Mouse (Mus musculus) hindbrain, embryonic 13.5 days (tissue): ENCODE measurements around the gene Fam122c. TPM values are rescaled to one million over a fixed set of nuclear protein-coding genes. Genes with fewer than 3 reads are reported as not detected.

Experiments used
- ATAC-seq: fragments of 200-750 bp; cut with Nextera tagmentation; 2 replicates; pipeline ENCODE4 v1.8.0; 2017; ENCODE audit warnings: moderate TSS enrichment; ENCODE audit not compliant: low FRiP score
- H3K27ac ChIP-seq: fragments of 300-500 bp; sonication (generic); 2 replicates; pipeline ENCODE4 v1.5.1; 2015; ENCODE audit warnings: inconsistent platforms, mild to moderate bottlenecking, moderate library complexity
- H3K27me3 ChIP-seq: fragments of 300-500 bp; sonication (generic); 2 replicates; pipeline ENCODE4 v1.6.1; 2015; ENCODE audit warnings: mild to moderate bottlenecking, inconsistent platforms
- H3K36me3 ChIP-seq: fragments of 300-500 bp; sonication (generic); 2 replicates; pipeline ENCODE4 v1.6.1; 2015; ENCODE audit warnings: mild to moderate bottlenecking, inconsistent platforms
- H3K4me1 ChIP-seq: fragments of 300-500 bp; sonication (generic); replicated peaks from 2 replicates; pipeline ENCODE4 v1.6.1; 2015; ENCODE audit warnings: inconsistent platforms
- H3K4me2 ChIP-seq: fragments of 300-500 bp; sonication (generic); 2 replicates; pipeline ENCODE4 v1.6.1; 2015; ENCODE audit warnings: inconsistent platforms, mild to moderate bottlenecking, moderate library complexity
- H3K4me3 ChIP-seq: fragments of 300-500 bp; sonication (generic); 2 replicates; pipeline ENCODE4 v1.5.1; 2015; ENCODE audit warnings: mild to moderate bottlenecking, inconsistent platforms
- H3K9ac ChIP-seq: fragments of 300-500 bp; sonication (generic); 2 replicates; pipeline ENCODE4 v1.6.1; 2015; ENCODE audit warnings: mild to moderate bottlenecking, inconsistent platforms
- H3K9me3 ChIP-seq: fragments of 300-500 bp; sonication (generic); 2 replicates; pipeline ENCODE4 v1.6.1; 2016; ENCODE audit warnings: inconsistent platforms
- WGBS: fragments of 180-500 bp; shearing (Covaris S2); methylation state at CpG from one replicate; pipeline ENCODE4 v1.1.7; 2015; 5-methylcytosine and 5-hydroxymethylcytosine counted together
- polyA plus RNA-seq: library from polyadenylated mRNA; unstranded; fragments of >200 nt; fragmentation: Nextera tagmentation; extraction: Ambion mirVana; gene quantifications from 2 replicates; pipeline ENCODE4 v1.2.1, GENCODE M21; 2015

The Fam122c gene
- not detected in 2 replicates for polyA plus RNA-seq

GRCm38 (mm10) chrX:53273124-53273523 is at the start of gene Fam122c:
Gene Fam122c (plus strand): TSS chrX:53273424.
- Histone ChIP-seq H3K9me3 (no peaks in the 10 kb centered on the region), H3K36me3 (no peaks in the 10 kb centered on the region), H3K9ac (no peak within 1 kb of the TSS), H3K4me2 (no peak within 1 kb of the TSS), H3K27ac (no peak within 1 kb of the TSS), H3K27me3 (no peaks in the 10 kb centered on the region), H3K4me1 (peaks cover 6% of the 10 kb centered on the region; the same call in 1 of the 2 replicates), H3K4me3 (no peak within 1 kb of the TSS)
- WGBS, result 62% methylated on average over 1 of the region's 1 CpGs
- ATAC-seq, result no peak

GRCm38 (mm10) chrX:53224353-53224944 is 48.8 kb upstream of the Fam122c start:
- 45% methylated on average over 6 of the region's 6 CpGs for WGBS
- no peaks in the 10 kb centered on the region for H3K36me3 ChIP-seq
- no peaks in the 10 kb centered on the region for H3K4me1 ChIP-seq
- H3K4me3 ChIP-seq, result no peak overlapping the region
- no peak overlapping the region for H3K4me2 ChIP-seq
- no peaks in the 10 kb centered on the region for H3K27me3 ChIP-seq
- H3K9ac ChIP-seq, result no peak overlapping the region
- ATAC-seq, result no peak
- H3K9me3 ChIP-seq, result no peaks in the 10 kb centered on the region
- H3K27ac ChIP-seq, result no peak overlapping the region

- Histone ChIP-seq H3K4me1 (no peaks in the 10 kb centered on the region), H3K27me3 (no peaks in the 10 kb centered on the region), H3K9ac (peak overlapping the region; percentile 53; the same call in 1 of the 2 replicates), H3K9me3 (no peaks in the 10 kb centered on the region), H3K27ac (peak overlapping the region; percentile 30; the same call in 1 of the 2 replicates), H3K36me3 (no peaks in the 10 kb centered on the region), H3K4me2 (peak overlapping the region; percentile 52), H3K4me3 (peak overlapping the region; percentile 28)
- 32% methylated on average over 13 of the region's 13 CpGs for WGBS
- no peak for ATAC-seq
These were observed 41.3 kb upstream of the Fam122c start for GRCm38 (mm10) chrX:53231965-53232364.

- H3K27me3 ChIP-seq, result no peaks in the 10 kb centered on the region
- H3K9me3 ChIP-seq, result no peaks in the 10 kb centered on the region
- H3K4me2 ChIP-seq, result no peak overlapping the region
- no peaks in the 10 kb centered on the region for H3K36me3 ChIP-seq
- no peak overlapping the region for H3K4me3 ChIP-seq
- no peak overlapping the region for H3K9ac ChIP-seq
- H3K4me1 ChIP-seq, result no peaks in the 10 kb centered on the region
- H3K27ac ChIP-seq, result no peak overlapping the region
- no peak for ATAC-seq
- WGBS, result 29% methylated on average over 4 of the region's 4 CpGs
These were observed 39.5 kb upstream of the Fam122c start for GRCm38 (mm10) chrX:53233689-53234088.

GRCm38 (mm10) chrX:53236404-53236803 is 36.8 kb upstream of the Fam122c start:
- Histone ChIP-seq H3K9me3 (no peaks in the 10 kb centered on the region), H3K4me2 (no peak overlapping the region), H3K4me3 (no peak overlapping the region), H3K36me3 (no peaks in the 10 kb centered on the region), H3K4me1 (no peaks in the 10 kb centered on the region), H3K9ac (no peak overlapping the region), H3K27ac (no peak overlapping the region), H3K27me3 (no peaks in the 10 kb centered on the region)
- 47% methylated on average over 7 of the region's 7 CpGs for WGBS
- ATAC-seq, result no peak

- WGBS, result 8% methylated on average over 2 of the region's 2 CpGs
- ATAC-seq, result no peak
- H3K27ac ChIP-seq, result no peak overlapping the region
- H3K9ac ChIP-seq, result no peak overlapping the region
- H3K36me3 ChIP-seq, result no peaks in the 10 kb centered on the region
- H3K4me3 ChIP-seq, result no peak overlapping the region
- H3K9me3 ChIP-seq, result no peaks in the 10 kb centered on the region
- H3K4me2 ChIP-seq, result no peak overlapping the region
- no peaks in the 10 kb centered on the region for H3K27me3 ChIP-seq
- no peaks in the 10 kb centered on the region for H3K4me1 ChIP-seq
These were observed 35.3 kb upstream of the Fam122c start for GRCm38 (mm10) chrX:53237971-53238370.

GRCm38 (mm10) chrX:53240011-53240410 is 33.2 kb upstream of the Fam122c start, which contains the start of gene Plac1:
Gene Plac1 (minus strand): TSS chrX:53240111.
- Histone ChIP-seq H3K4me2 (no peak within 1 kb of the TSS), H3K27ac (no peak within 1 kb of the TSS), H3K9ac (no peak within 1 kb of the TSS), H3K27me3 (no peaks in the 10 kb centered on the region), H3K4me3 (no peak within 1 kb of the TSS), H3K9me3 (no peaks in the 10 kb centered on the region), H3K4me1 (no peaks in the 10 kb centered on the region), H3K36me3 (no peaks in the 10 kb centered on the region)
- WGBS, result 72% methylated on average over 4 of the region's 4 CpGs
- ATAC-seq, result no peak

- Histone ChIP-seq H3K9ac (no peak overlapping the region), H3K36me3 (no peaks in the 10 kb centered on the region), H3K9me3 (no peaks in the 10 kb centered on the region), H3K4me2 (no peak overlapping the region), H3K27me3 (no peaks in the 10 kb centered on the region), H3K27ac (no peak overlapping the region), H3K4me1 (no peaks in the 10 kb centered on the region), H3K4me3 (no peak overlapping the region)
- no peak for ATAC-seq
These were observed 18.0 kb upstream of the Fam122c start for GRCm38 (mm10) chrX:53255195-53255594.

GRCm38 (mm10) chrX:53266186-53266585 is 7.0 kb upstream of the Fam122c start:
- Histone ChIP-seq H3K9ac (no peak overlapping the region), H3K4me3 (no peak overlapping the region), H3K4me2 (no peak overlapping the region), H3K27me3 (no peaks in the 10 kb centered on the region), H3K9me3 (no peaks in the 10 kb centered on the region), H3K27ac (no peak overlapping the region), H3K4me1 (peaks cover 6% of the 10 kb centered on the region), H3K36me3 (no peaks in the 10 kb centered on the region)
- ATAC-seq, result no peak
- WGBS, result 84% methylated on average over 9 of the region's 9 CpGs

- no peaks in the 10 kb centered on the region for H3K36me3 ChIP-seq
- ATAC-seq, result peak; percentile 85
- no peak overlapping the region for H3K27ac ChIP-seq
These were observed 4.4 kb upstream of the Fam122c start for GRCm38 (mm10) chrX:53268856-53269255.

GRCm38 (mm10) chrX:53269289-53270062 is 3.7 kb upstream of the Fam122c start, which contains the start of gene Fam122b:
Gene Fam122b (minus strand): TSS chrX:53269805.
- Histone ChIP-seq H3K4me3 (peak within 1 kb of the TSS; percentile 58), H3K9ac (peak within 1 kb of the TSS; percentile 69), H3K4me2 (peak within 1 kb of the TSS; percentile 61), H3K36me3 (no peaks in the 10 kb centered on the region), H3K4me1 (peaks cover 6% of the 10 kb centered on the region), H3K27ac (peak within 1 kb of the TSS; percentile 84), H3K27me3 (no peaks in the 10 kb centered on the region), H3K9me3 (no peaks in the 10 kb centered on the region)
- WGBS, result 15% methylated on average over 37 of the region's 40 CpGs
- ATAC-seq, result peak; percentile 91

More at GRCm38 (mm10) chrX:53268856-53269255, 4.4 kb upstream of the Fam122c start:
- 21% methylated on average over 10 of the region's 10 CpGs for WGBS
- Histone ChIP-seq H3K9me3 (no peaks in the 10 kb centered on the region), H3K9ac (peak overlapping the region; percentile 69), H3K4me3 (peak overlapping the region; percentile 58), H3K4me2 (peak overlapping the region; percentile 61), H3K27me3 (no peaks in the 10 kb centered on the region), H3K4me1 (peaks cover 6% of the 10 kb centered on the region)

GRCm38 (mm10) chrX:53270063-53270432 is 3.2 kb upstream of the Fam122c start:
- Histone ChIP-seq H3K27ac (no peak overlapping the region), H3K4me3 (peak overlapping the region; percentile 58), H3K27me3 (no peaks in the 10 kb centered on the region), H3K36me3 (no peaks in the 10 kb centered on the region), H3K9ac (no peak overlapping the region; the same call in 1 of the 2 replicates), H3K4me2 (peak overlapping the region; percentile 48), H3K4me1 (peaks cover 6% of the 10 kb centered on the region), H3K9me3 (no peaks in the 10 kb centered on the region)
- ATAC-seq, result 0 out of 2 replicates have a peak, but pooled peaks have one; percentile 51
- WGBS, result 23% methylated on average over 10 of the region's 10 CpGs
